Mouse (Mus musculus) CH12.LX (cell line): Measurements from ENCODE around the gene Pex3. TPM values are rescaled to one million over a fixed set of nuclear protein-coding genes. Genes with fewer than 3 reads are reported as not detected.

Experiments used
- DNase-seq: peaks from one replicate; pipeline ENCODE4 v3.0.0-alpha.2; 2013; ENCODE audit errors: extremely low read depth
- H3K27ac ChIP-seq: 2 replicates; pipeline ENCODE4 v1.5.1; 2012; ENCODE audit warnings: low read depth, mild to moderate bottlenecking, control low read depth, moderate library complexity; ENCODE audit not compliant: insufficient read depth
- H3K27me3 ChIP-seq: replicated peaks from 2 replicates; pipeline ENCODE3; 2012; ENCODE audit warnings: inconsistent platforms
- H3K36me3 ChIP-seq, 2 experiments: replicated peaks in 1 of 2; 2 replicates each; pipeline versions ENCODE3 to v1.6.1; 2012; ENCODE audit warnings: inconsistent platforms in 1 of 2, low read length in 1 of 2, mild to moderate bottlenecking in 1 of 2, mixed read lengths in 1 of 2, moderate library complexity in 1 of 2; ENCODE audit not compliant: control insufficient read depth in 1 of 2, insufficient read depth in 1 of 2
- H3K4me1 ChIP-seq, 2 experiments: 2 replicates each; pipeline ENCODE4 v1.6.1; 2012; ENCODE audit warnings: inconsistent platforms in 1 of 2, moderate library complexity in 1 of 2; ENCODE audit not compliant: insufficient read depth in 2 of 2, control insufficient read depth in 1 of 2
- H3K4me2 ChIP-seq: 2 replicates; pipeline ENCODE4 v1.6.1; 2012; ENCODE audit warnings: low read depth, mild to moderate bottlenecking, control low read depth; ENCODE audit not compliant: poor library complexity, insufficient read depth, severe bottlenecking
- H3K4me3 ChIP-seq, 3 experiments: fragments of 150-350 bp in 1 of 3; sonication (generic) in 1 of 3; replicated peaks in 1 of 3; 2 replicates each; pipeline versions ENCODE3 to v1.5.1; 2011 to 2012; ENCODE audit warnings: low read depth in 2 of 3, low read length in 2 of 3, mild to moderate bottlenecking in 2 of 3, moderate library complexity in 2 of 3, control low read depth in 1 of 3, improper control_type of control experiment in 1 of 3, inconsistent platforms in 1 of 3, mixed read lengths in 1 of 3; ENCODE audit not compliant: poor library complexity in 1 of 3
- H3K79me2 ChIP-seq: replicated peaks from 2 replicates; pipeline ENCODE4 v1.6.1; 2012; ENCODE audit warnings: mild to moderate bottlenecking, moderate library complexity; ENCODE audit not compliant: control insufficient read depth, poor library complexity, insufficient read depth, severe bottlenecking; ENCODE audit errors: extremely low read depth
- H3K9ac ChIP-seq: 2 replicates; pipeline ENCODE4 v1.6.1; 2012; ENCODE audit warnings: low read depth, mild to moderate bottlenecking, control low read depth, moderate library complexity; ENCODE audit not compliant: insufficient read depth
- H3K9me3 ChIP-seq: replicated peaks from 2 replicates; pipeline ENCODE3; 2012; ENCODE audit warnings: low read length, inconsistent platforms, mixed read lengths
- CHD1 ChIP-seq: IDR thresholded peaks from 2 replicates; pipeline ENCODE4 v1.6.1; 2012; ENCODE audit warnings: low read depth, low read length, improper control_type of control experiment, inconsistent platforms
- CHD2 ChIP-seq: IDR thresholded peaks from 2 replicates; pipeline ENCODE4 v1.6.1; 2011; ENCODE audit warnings: low read length, improper control_type of control experiment
- CTCF ChIP-seq, 2 experiments: IDR thresholded peaks in 1 of 2; conservative IDR thresholded peaks in 1 of 2; 2 replicates each; pipeline ENCODE4 v1.5.1; 2011 to 2012; ENCODE audit warnings: low read depth in 2 of 2, low read length in 2 of 2, improper control_type of control experiment in 1 of 2, inconsistent platforms in 1 of 2, mild to moderate bottlenecking in 1 of 2, moderate library complexity in 1 of 2
- E2F4 ChIP-seq: IDR thresholded peaks from 2 replicates; pipeline ENCODE4 v1.6.1; 2011; ENCODE audit warnings: low read depth, low read length, improper control_type of control experiment; ENCODE audit not compliant: insufficient replicate concordance
- ELF1 ChIP-seq: IDR thresholded peaks from 2 replicates; pipeline ENCODE4 v1.6.1; 2014; ENCODE audit warnings: low read depth, mild to moderate bottlenecking, inconsistent platforms, low read length, improper control_type of control experiment
- EP300 ChIP-seq: IDR thresholded peaks from 2 replicates; pipeline ENCODE4 v1.6.1; 2011; ENCODE audit warnings: low read length, improper control_type of control experiment
- ETS1 ChIP-seq: conservative IDR thresholded peaks from 2 replicates; pipeline ENCODE4 v1.6.1; 2012; ENCODE audit warnings: low read depth, mild to moderate bottlenecking, inconsistent platforms, low read length, improper control_type of control experiment, moderate library complexity
- GABPA ChIP-seq: IDR thresholded peaks from 2 replicates; pipeline ENCODE4 v1.6.1; 2012; ENCODE audit warnings: low read depth, low read length, improper control_type of control experiment, inconsistent platforms; ENCODE audit not compliant: insufficient replicate concordance
- HCFC1 ChIP-seq: IDR thresholded peaks from 2 replicates; pipeline ENCODE4 v1.6.1; 2012; ENCODE audit warnings: low read depth, mild to moderate bottlenecking, inconsistent platforms, low read length, improper control_type of control experiment
- JUN ChIP-seq: IDR thresholded peaks from 2 replicates; pipeline ENCODE4 v1.6.1; 2011; ENCODE audit warnings: low read depth, mild to moderate bottlenecking, low read length, improper control_type of control experiment, moderate library complexity; ENCODE audit not compliant: insufficient read depth
- KAT2A ChIP-seq: IDR thresholded peaks from 2 replicates; pipeline ENCODE4 v1.6.1; 2012; ENCODE audit warnings: low read length, improper control_type of control experiment, inconsistent platforms; ENCODE audit not compliant: insufficient replicate concordance
- MAFK ChIP-seq: IDR thresholded peaks from 2 replicates; pipeline ENCODE4 v1.6.1; 2011; ENCODE audit warnings: low read length, improper control_type of control experiment; ENCODE audit not compliant: insufficient replicate concordance
- MAZ ChIP-seq: IDR thresholded peaks from 2 replicates; pipeline ENCODE4 v1.6.1; 2012; ENCODE audit warnings: low read depth, mild to moderate bottlenecking, inconsistent platforms, low read length, improper control_type of control experiment, moderate library complexity
- MEF2A ChIP-seq: IDR thresholded peaks from 2 replicates; pipeline ENCODE4 v1.6.1; 2014; ENCODE audit warnings: low read depth, mild to moderate bottlenecking, inconsistent platforms, low read length, improper control_type of control experiment, borderline replicate concordance
- MXI1 ChIP-seq: IDR thresholded peaks from 2 replicates; pipeline ENCODE4 v1.6.1; 2011; ENCODE audit warnings: mild to moderate bottlenecking, low read depth, low read length, improper control_type of control experiment
- MYC ChIP-seq: IDR thresholded peaks from 2 replicates; pipeline ENCODE4 v1.6.1; 2011; ENCODE audit warnings: low read depth, mild to moderate bottlenecking, improper control_type of control experiment, low read length
- NELFE ChIP-seq: IDR thresholded peaks from 2 replicates; pipeline ENCODE4 v1.6.1; 2011; ENCODE audit warnings: low read depth, low read length, improper control_type of control experiment
- PAX5 ChIP-seq: IDR thresholded peaks from 2 replicates; pipeline ENCODE4 v1.6.1; 2012; ENCODE audit warnings: low read length, inconsistent platforms, mixed read lengths
- POLR2A ChIP-seq: IDR thresholded peaks from 2 replicates; pipeline ENCODE4 v1.6.1; 2011; ENCODE audit warnings: low read depth, mild to moderate bottlenecking, improper control_type of control experiment, low read length
- SIN3A ChIP-seq: IDR thresholded peaks from 2 replicates; pipeline ENCODE4 v1.6.1; 2012; ENCODE audit warnings: low read length, improper control_type of control experiment, inconsistent platforms
- TBP ChIP-seq: conservative IDR thresholded peaks from 2 replicates; pipeline ENCODE4 v1.6.1; 2011; ENCODE audit warnings: low read depth, low read length, improper control_type of control experiment
- USF1 ChIP-seq: IDR thresholded peaks from 2 replicates; pipeline ENCODE4 v1.6.1; 2014; ENCODE audit warnings: low read depth, mild to moderate bottlenecking, inconsistent platforms, low read length, improper control_type of control experiment
- USF2 ChIP-seq: conservative IDR thresholded peaks from 2 replicates; pipeline ENCODE4 v1.6.1; 2011; ENCODE audit warnings: low read depth, low read length, improper control_type of control experiment
- ZMIZ1 ChIP-seq: IDR thresholded peaks from 2 replicates; pipeline ENCODE4 v1.6.1; 2012; ENCODE audit warnings: low read depth, mild to moderate bottlenecking, inconsistent platforms, low read length, improper control_type of control experiment
- dilution Hi-C: fragments of 300-500 bp; cut with MboI; formaldehyde crosslinking; loops from 2 replicates; pipeline ENCODE4 v1.14.3; 2020; ENCODE audit warnings: low sequenced_read_pairs; ENCODE audit not compliant: extremely low pct_unique_long_range_greater_than_20kb, extremely low pct_ligation_motif_present
- in situ Hi-C: fragments of 300-500 bp; cut with MboI; formaldehyde crosslinking; loops from 3 replicates; pipeline ENCODE4 v1.14.3; 2019; ENCODE audit warnings: low sequenced_read_pairs, low pct_ligation_motif_present, low pct_unique_long_range_greater_than_20kb, mixed read lengths
- polyA plus RNA-seq: library from polyadenylated mRNA; unstranded; fragments of >175 nt; gene quantifications from 2 replicates; pipeline ENCODE4 v1.2.1, GENCODE M21; 2012; ENCODE audit warnings: low read depth; ENCODE audit not compliant: insufficient read length
- total RNA-seq, 2 experiments: library from RNA; depleted of rRNA; stranded (reverse); fragments of 300-350 nt in 1 of 2; fragments of >200 nt in 1 of 2; gene quantifications; 2 replicates each; pipeline ENCODE4 v1.2.3; 2012 to 2014

Gene Pex3
- total and polyA plus RNA-seq, 3 experiments, result 14.6 to 34.9 (median 24.9) TPM

DNA sequence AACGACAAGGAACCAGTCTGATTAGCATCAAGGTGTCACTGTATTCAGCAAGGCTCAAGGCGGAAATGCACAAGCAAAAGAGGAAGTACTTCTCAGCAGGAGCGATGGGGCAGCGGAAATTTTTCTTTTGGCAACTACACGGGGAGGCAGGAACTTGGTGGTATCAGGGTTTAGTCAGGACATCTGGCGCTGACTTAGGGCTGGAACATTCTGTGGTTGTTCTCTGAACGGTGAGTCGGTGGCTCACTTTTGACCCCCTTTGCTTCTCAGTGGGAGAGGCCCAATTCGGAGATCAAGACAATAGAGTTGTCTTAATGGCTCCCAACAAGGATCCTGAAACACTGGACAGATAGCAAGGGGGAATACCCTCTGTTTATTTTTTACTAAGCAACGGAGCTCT lies 39.3 kb upstream of the Pex3 start:
- DNase-seq, result no peak
- in situ Hi-C loops (no loop called here), dilution Hi-C loops (no loop called here)
- TF ChIP-seq GABPA (no peak), MAFK (no peak), USF2 (no peak), ZMIZ1 (no peak), MXI1 (no peak), PAX5 (no peak), TBP (no peak)
- H3K36me3 ChIP-seq, result no peaks in the 10 kb centered on the region
- H3K27ac ChIP-seq, result no peak overlapping the region
- H3K79me2 ChIP-seq, result no peaks in the 10 kb centered on the region
- no peaks in the 10 kb centered on the region for H3K27me3 ChIP-seq
- peaks cover 6% of the 10 kb centered on the region for H3K9me3 ChIP-seq
- no peak overlapping the region for H3K4me2 ChIP-seq
- peaks cover 5 to 17% of the 10 kb centered on the region in 2 experiments for H3K4me1 ChIP-seq
- H3K9ac ChIP-seq, result no peak overlapping the region
- no peak overlapping the region for H3K4me3 ChIP-seq

DNA sequence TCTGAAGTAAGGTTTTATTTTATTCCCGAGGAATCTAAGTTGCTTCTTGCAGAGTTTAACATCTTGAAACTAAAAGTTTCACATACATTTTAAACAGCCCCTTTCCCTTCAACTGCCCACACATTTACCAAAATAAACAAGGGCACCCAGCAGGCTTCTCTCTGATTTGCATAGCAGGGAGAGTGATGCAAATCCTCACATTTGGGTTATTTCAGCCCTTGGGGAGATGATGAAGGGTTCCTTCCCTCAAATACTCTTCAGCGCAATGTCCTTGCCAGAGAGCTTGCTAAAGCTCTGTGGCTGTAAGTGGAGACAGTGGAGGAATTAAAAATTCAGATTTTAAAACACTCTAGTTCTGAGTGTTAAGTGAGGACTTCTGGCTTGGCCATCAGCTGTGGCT lies 35.0 kb upstream of the Pex3 start:
- H3K4me1 ChIP-seq, result peaks cover 5 to 17% of the 10 kb centered on the region in 2 experiments
- H3K79me2 ChIP-seq, result no peaks in the 10 kb centered on the region
- no peak overlapping the region for H3K4me3 ChIP-seq
- TF ChIP-seq USF1, result no peak
- TF ChIP-seq ETS1, result 0 out of 2 replicates have a peak, but pooled peaks have one; percentile 5
- H3K36me3 ChIP-seq, result no peaks in the 10 kb centered on the region
- no peak overlapping the region for H3K27ac ChIP-seq
- in situ Hi-C loops, result no loop called here
- no peaks in the 10 kb centered on the region for H3K27me3 ChIP-seq
- peak; percentile 39 for DNase-seq
- H3K4me2 ChIP-seq, result peak overlapping the region; percentile 25
- dilution Hi-C loops, result no loop called here
- H3K9ac ChIP-seq, result no peak overlapping the region
- peaks cover 6% of the 10 kb centered on the region for H3K9me3 ChIP-seq

DNA sequence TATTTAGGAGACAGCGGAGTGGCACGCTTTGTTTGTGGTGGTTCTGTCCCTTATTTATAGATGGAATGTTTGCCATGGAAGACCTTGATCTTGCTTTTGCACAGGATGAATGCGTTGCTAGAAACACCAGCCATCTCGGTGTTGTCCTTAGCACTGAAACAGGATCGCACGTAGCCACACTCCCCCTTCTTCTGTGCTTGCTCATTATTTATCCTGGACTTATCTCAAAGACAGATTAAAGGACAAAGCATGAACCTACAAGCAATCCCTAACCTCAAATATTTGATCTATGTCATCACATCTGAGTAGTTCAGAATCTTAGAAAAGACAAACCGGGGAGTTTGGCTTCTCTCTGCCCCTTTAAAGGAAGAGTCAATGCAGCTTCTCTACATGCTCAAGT lies 24.2 kb upstream of the Pex3 start:
- dilution Hi-C loops, result no loop called here

More for the DNA sequence above, 24.2 kb upstream of the Pex3 start:
- TF ChIP-seq MEF2A (no peak), ETS1 (no peak), CHD1 (no peak), MYC (no peak), GABPA (no peak), MXI1 (no peak), SIN3A (no peak), KAT2A (no peak), HCFC1 (no peak), CHD2 (no peak), E2F4 (no peak), ELF1 (no peak), JUN (no peak), EP300 (no peak), MAZ (no peak), CTCF (conservative IDR thresholded peaks at IDR 0.05 in 1 of 2, IDR thresholded peaks at IDR 0.05 in 1 of 2; ENCODE audit: low read depth in 2 of 2, low read length in 2 of 2) (no peak), USF1 (no peak), POLR2A (no peak), NELFE (no peak)
- Histone ChIP-seq H3K36me3 (no peaks in the 10 kb centered on the region), H3K4me2 (no peak overlapping the region), H3K4me1 (no peaks in the 10 kb centered on the region), H3K9me3 (no peaks in the 10 kb centered on the region), H3K27ac (no peak overlapping the region), H3K4me3 (no peak overlapping the region), H3K79me2 (no peaks in the 10 kb centered on the region), H3K27me3 (no peaks in the 10 kb centered on the region), H3K9ac (no peak overlapping the region)
- DNase-seq, result no peak
- in situ Hi-C loops, result no loop called here
